Mouse (Mus musculus): Measurements from ENCODE around the gene Cbll1.
"Not testable (repeated sequence)": the region's sequence is repeated elsewhere in the genome, so short reads cannot be mapped to it uniquely, and the experiment has no call there.

Cbll1 gene

GRCm38 (mm10) chr12:31500196-31500595 lies 780 bp upstream of the Cbll1 start:
- DNase-seq (ENCODE audit: inconsistent age in 2 of 2, low spot score in 1 of 2) = no peak

GRCm38 (mm10) chr12:31498936-31499313 lies 491 bp downstream of the Cbll1 start:
- DNase-seq (ENCODE audit: inconsistent age in 2 of 2, low spot score in 1 of 2) = no peak

GRCm38 (mm10) chr12:31486431-31486830 lies 13.0 kb downstream of the Cbll1 start:
- DNase-seq (ENCODE audit: inconsistent age in 2 of 2, low spot score in 1 of 2) = no peak

GRCm38 (mm10) chr12:31478182-31478581 lies 21.2 kb downstream of the Cbll1 start:
- not testable (repeated sequence) for DNase-seq (ENCODE audit: inconsistent age in 2 of 2, low spot score in 1 of 2)

GRCm38 (mm10) chr12:31462615-31463014 lies 36.8 kb downstream of the Cbll1 start:
- DNase-seq (ENCODE audit: inconsistent age in 2 of 2, low spot score in 1 of 2) = no peak

GRCm38 (mm10) chr12:31461371-31461770 lies 38.0 kb downstream of the Cbll1 start:
- DNase-seq (ENCODE audit: inconsistent age in 2 of 2, low spot score in 1 of 2) = no peak

GRCm38 (mm10) chr12:31460270-31460669 lies 39.1 kb downstream of the Cbll1 start:
- DNase-seq (ENCODE audit: inconsistent age in 2 of 2, low spot score in 1 of 2) = not testable (repeated sequence)

GRCm38 (mm10) chr12:31458474-31458873 lies 40.9 kb downstream of the Cbll1 start:
- DNase-seq (ENCODE audit: inconsistent age in 2 of 2, low spot score in 1 of 2) = no peak

GRCm38 (mm10) chr12:31456271-31456670 lies 43.1 kb downstream of the Cbll1 start:
- no peak for DNase-seq (ENCODE audit: inconsistent age in 2 of 2, low spot score in 1 of 2)

GRCm38 (mm10) chr12:31449341-31449740 lies 50.1 kb downstream of the Cbll1 start:
- DNase-seq (ENCODE audit: inconsistent age in 2 of 2, low spot score in 1 of 2) = no peak

- peak; percentile 7 to 41 for DNase-seq (ENCODE audit: inconsistent age in 2 of 2, low spot score in 1 of 2)
Measured at GRCm38 (mm10) chr12:31444827-31445226, 54.6 kb downstream of the Cbll1 start.

- DNase-seq (ENCODE audit: inconsistent age in 2 of 2, low spot score in 1 of 2) = peak; percentile 5 to 42
Measured at GRCm38 (mm10) chr12:31444131-31444546, 55.3 kb downstream of the Cbll1 start.

GRCm38 (mm10) chr12:31439612-31440011 lies 59.8 kb downstream of the Cbll1 start:
- DNase-seq (ENCODE audit: inconsistent age in 2 of 2, low spot score in 1 of 2) = no peak

GRCm38 (mm10) chr12:31437791-31438190 lies 61.6 kb downstream of the Cbll1 start:
- DNase-seq (ENCODE audit: inconsistent age in 2 of 2, low spot score in 1 of 2) = no peak
